Mouse (Mus musculus) Patski (cell line): Measurements from ENCODE around the gene Hist1h2ap. TPM values are rescaled to one million over a fixed set of nuclear protein-coding genes. Genes with fewer than 3 reads are reported as not detected.
A peak's percentile ranks its signal among the peaks of the same experiment; 100 is the strongest.
"Not testable (repeated sequence)": the region's sequence is repeated elsewhere in the genome, so short reads cannot be mapped to it uniquely, and the experiment has no call there.

Source experiments
- ATAC-seq: fragments of 100-300 bp; one replicate; pipeline ENCODE4 v1.8.0; 2021
- CTCF ChIA-PET: fragments of 350-600 bp; sonication (Branson Sonifier 250); formaldehyde crosslinking; loops from one replicate; lab custom pipeline; 2022; ENCODE audit warnings: inconsistent platforms; lab: Charles Lee
- POLR2A ChIA-PET: fragments of 350-600 bp; sonication (Branson Sonifier 250); formaldehyde crosslinking; loops from one replicate; lab custom pipeline; 2022; ENCODE audit warnings: antibody characterized with exemption, inconsistent platforms; lab: Charles Lee
- DNase-seq: peaks from one replicate; pipeline ENCODE4 v3.0.0-alpha.2; 2011; ENCODE audit warnings: low read depth, low spot score
- H3K27me3 ChIP-seq: fragments of 371-371 bp; one replicate; pipeline ENCODE4 v1.5.1; 2021
- CTCF ChIP-seq: fragments of 100-300 bp; IDR thresholded peaks from one replicate; pipeline ENCODE4 v1.5.1; 2021
- in situ Hi-C: fragments of 300-500 bp; cut with MboI; formaldehyde crosslinking; loops from 3 replicates; pipeline ENCODE4 v1.11.1; 2018; ENCODE audit warnings: low pct_unique_long_range_greater_than_20kb, mixed read lengths
- polyA plus RNA-seq: library from polyadenylated mRNA; unstranded; gene quantifications from one replicate; pipeline ENCODE4 v1.2.3, GENCODE M21; 2021

Hist1h2ap gene
- 0.60 TPM for polyA plus RNA-seq

DNA sequence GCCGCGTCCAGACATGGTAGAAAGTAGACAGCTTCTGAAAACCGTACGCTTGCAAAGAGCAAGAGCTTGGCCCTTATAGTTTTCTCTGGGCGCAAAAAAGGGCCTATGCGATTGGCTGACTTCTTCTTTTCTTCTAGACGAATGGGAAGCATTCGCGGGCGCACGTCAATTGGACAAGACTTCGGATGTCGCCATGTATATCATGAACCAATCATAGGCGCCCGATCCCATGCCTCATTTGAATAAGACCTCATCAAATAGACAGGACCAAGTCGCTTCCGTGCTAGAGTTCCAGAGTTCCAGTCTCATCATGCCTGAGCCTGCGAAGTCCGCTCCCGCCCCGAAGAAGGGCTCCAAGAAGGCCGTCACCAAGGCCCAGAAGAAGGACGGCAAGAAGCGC is at the start of gene Hist1h2ap, which contains the start of gene Hist1h2br:
Hist1h2ap (minus strand) TSS at position 47 of the 400 bp plus-strand sequence.
Hist1h2br (plus strand) TSS at position 283 of the 400 bp plus-strand sequence.
- in situ Hi-C loops, CTCF ChIA-PET, H3K27me3 ChIP-seq, POLR2A ChIA-PET, DNase-seq: not testable (repeated sequence)
- ATAC-seq: peak; percentile 94

DNA sequence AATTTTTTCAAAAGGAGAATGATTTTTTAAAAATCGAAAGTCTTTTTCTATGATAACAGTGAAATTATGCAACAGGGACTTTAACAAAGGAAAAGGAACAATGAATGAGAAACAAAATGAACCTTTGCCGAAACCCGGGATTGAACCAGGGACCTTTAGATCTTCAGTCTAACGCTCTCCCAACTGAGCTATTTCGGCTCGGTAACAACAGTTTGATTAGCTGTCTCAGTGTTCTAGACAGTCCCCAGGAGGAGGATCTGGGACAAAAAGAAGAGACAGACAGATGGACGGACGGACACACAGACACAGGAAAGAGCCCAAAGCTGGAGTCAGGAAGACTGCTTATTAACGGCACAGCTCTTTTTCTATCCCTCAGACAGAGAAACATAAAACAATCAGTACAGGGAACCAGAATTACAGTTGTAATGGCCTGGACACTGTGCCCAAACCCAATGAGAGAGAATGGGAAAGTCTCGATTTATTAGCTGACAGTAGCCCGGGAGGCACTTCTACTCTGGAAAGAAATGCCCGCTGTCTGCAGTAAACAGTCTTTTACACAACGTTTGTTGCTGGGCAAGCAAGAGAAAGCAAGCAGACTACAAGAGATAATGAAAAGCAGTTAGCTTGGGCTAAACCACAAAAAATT is 49.6 kb upstream of the Hist1h2ap start:
- TF ChIP-seq CTCF: no peak
- ChIA-PET POLR2A (no interaction called here), CTCF (interaction anchor here (0.5 to 1.7 kb wide), 3 partner anchors 12 to 148 kb away, joined by 3 to 4 read pairs (median 3); no protein-coding TSS in a partner anchor)
- DNase-seq: no peak
- no peaks in the 10 kb centered on the region for H3K27me3 ChIP-seq
- no peak for ATAC-seq
- in situ Hi-C loops: no loop called here

DNA sequence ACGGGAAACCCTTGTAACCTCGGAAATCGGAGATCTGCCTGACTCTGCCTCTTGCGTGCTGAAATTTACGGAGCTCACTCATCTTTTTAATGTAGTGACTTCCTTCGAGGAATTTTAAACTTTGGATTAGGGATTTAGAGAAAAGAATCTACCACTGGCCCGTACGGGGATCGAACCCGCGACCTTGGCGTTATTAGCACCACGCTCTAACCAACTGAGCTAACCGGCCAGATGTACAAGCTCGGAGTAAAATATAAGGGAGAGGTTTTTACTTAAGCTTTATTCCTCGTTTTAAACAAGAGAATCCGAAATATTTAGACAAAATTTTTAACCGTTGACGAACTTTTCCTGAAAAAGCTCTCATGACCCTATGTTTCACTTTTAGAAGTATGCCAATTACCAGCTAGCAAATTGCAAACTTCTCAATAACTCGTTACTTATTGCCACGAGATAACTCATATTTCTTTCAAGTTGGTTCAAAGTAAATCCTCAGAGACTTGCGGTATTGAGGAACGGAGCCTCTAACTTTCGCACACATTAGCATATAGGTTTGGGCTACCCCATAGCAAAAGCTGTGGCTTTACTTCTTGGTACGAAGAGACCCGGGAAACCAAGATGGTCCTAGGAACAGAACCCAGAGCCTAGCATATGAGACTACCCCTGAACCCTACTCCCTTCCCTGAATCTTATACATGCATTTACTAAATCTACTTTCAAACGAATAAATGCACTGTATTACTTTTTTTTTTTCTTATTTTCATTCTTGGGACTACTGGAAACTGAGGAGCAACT is 48.8 kb upstream of the Hist1h2ap start:
- POLR2A ChIA-PET: no interaction called here

DNA sequence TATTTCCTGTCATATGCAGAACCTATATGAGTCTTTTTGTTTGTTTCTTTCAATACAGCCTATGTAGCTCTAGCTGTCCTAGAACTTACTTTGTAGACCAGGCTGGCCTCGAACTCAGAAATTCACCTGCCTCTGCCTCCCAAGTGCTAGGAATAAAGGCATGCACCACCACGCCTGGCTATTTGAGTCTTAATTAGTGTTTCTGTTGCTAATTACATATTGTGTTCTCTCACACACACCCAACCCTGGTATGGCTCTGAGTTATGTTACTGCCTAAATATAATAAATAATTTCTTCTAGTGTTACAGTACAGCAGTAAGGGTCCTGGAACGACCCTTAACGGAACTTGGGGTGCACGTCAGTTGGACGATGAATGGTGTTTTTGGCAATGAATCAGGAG is 47.4 kb upstream of the Hist1h2ap start:
- no peak for TF ChIP-seq CTCF
- H3K27me3 ChIP-seq: no peaks in the 10 kb centered on the region
- ChIA-PET CTCF (no interaction called here), POLR2A (no interaction called here)
- in situ Hi-C loops: no loop called here
- DNase-seq: no peak
- no peak for ATAC-seq

More for the DNA sequence above, 48.8 kb upstream of the Hist1h2ap start:
- no peak for ATAC-seq
- in situ Hi-C loops: no loop called here
- no peaks in the 10 kb centered on the region for H3K27me3 ChIP-seq
- no peak for TF ChIP-seq CTCF
- CTCF ChIA-PET: interaction anchor here (1.0 to 1.7 kb wide), 3 partner anchors 11 to 92 kb away, joined by 3 to 4 read pairs (median 3); no protein-coding TSS in a partner anchor
- no peak for DNase-seq

DNA sequence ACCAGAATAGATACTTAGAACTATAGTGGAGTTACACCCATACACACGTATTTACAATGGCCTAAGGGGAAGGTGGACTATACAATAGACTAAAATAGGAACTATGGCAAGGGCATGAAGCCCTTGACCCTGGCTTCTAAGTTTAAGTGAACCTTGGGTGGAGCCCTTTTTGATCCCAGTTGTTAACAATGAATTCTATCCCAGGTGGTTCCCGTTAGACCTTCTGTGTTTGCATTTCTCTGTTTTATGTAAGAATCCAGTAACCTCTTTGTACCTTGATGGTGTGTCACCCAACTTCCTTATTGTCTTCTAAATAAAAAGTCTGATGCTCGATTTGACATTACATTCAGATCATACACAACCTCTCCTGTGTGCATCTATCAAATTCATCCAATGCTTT is 32.2 kb upstream of the Hist1h2ap start:
- in situ Hi-C loops: loop anchor here (25.0 kb wide), 1 partner anchor 1547 kb away; the partner anchor contains the start of gene Abt1
- CTCF ChIA-PET, DNase-seq, POLR2A ChIA-PET, ATAC-seq: not testable (repeated sequence)
- peaks cover 21% of the 10 kb centered on the region for H3K27me3 ChIP-seq

DNA sequence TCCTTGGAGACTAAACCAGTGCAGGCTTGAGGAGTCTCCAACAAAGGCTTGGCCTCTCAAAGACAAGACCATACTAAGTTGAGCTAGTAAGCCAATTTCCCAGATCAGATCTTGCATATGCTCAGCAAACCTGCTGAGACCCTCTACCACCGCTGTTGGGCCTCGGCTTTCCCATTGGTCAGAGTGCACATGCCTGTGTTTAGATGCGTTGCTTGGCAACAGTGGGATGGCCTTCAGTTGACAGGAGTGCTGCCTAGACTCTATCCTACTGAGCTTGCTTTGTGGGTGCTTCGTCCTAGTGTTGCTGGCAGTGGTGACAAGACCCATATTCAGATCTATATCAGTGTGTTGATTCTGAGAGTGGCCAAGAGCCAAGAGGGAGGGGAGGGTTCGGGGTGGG is 28.3 kb upstream of the Hist1h2ap start:
- POLR2A ChIA-PET: no interaction called here
- no peak for ATAC-seq
- no peak for DNase-seq
- TF ChIP-seq CTCF: no peak
- CTCF ChIA-PET: interaction anchor here (0.6 to 1.4 kb wide), 2 partner anchors 8 to 166 kb away, joined by 3 read pairs; no protein-coding TSS in a partner anchor
- in situ Hi-C loops: loop anchor here (25.0 kb wide), 1 partner anchor 1551 kb away; the partner anchor contains the start of gene Abt1
- H3K27me3 ChIP-seq: peaks cover 15% of the 10 kb centered on the region

DNA sequence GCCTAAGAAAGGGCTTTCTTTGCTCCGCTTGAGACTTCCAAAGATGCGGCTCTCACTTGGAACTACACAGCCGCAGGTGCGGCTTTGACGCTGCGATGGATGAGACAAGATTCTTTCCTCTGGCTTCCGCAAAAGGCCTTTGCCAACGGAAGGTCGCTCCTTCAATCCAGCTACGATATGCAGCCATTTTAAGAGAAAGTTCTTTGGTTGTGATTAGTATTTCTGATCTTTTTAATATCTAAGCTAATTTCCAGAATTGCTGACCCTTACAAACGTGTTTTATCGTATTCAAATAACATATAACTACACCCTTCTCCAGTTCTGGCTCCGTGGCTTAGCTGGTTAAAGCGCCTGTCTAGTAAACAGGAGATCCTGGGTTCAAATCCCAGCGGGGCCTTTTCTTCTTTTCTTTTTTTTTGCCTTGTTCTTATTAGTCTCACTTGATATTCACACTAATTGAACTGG is 22.4 kb upstream of the Hist1h2ap start:
- ATAC-seq: no peak
- DNase-seq: no peak
- in situ Hi-C loops: loop anchor here (25.0 kb wide), 1 partner anchor 1557 kb away; the partner anchor contains the start of gene Abt1
- no peak for TF ChIP-seq CTCF
- no peaks in the 10 kb centered on the region for H3K27me3 ChIP-seq
- ChIA-PET POLR2A (interaction anchor here (0.5 kb wide), 1 partner anchor 1423 kb away, joined by 8 read pairs; no protein-coding TSS in a partner anchor), CTCF (no interaction called here)

DNA sequence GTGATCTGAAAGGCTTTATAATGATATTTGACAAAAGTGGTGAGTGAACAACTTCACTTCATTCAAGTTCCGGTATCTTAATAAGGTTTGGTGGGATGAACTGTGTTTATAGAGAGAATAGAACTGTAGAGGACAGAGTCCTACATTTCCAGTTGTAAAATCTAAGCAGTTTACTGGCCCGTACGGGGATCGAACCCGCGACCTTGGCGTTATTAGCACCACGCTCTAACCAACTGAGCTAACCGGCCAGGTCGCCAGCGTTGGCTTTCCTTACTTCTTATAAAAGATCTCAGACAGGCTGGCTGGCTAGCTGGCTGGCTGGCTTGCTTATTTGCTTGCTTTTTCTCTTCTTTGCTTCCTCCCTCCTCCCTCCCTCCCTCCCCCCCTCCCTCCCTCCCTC is 21.8 kb upstream of the Hist1h2ap start:
- ATAC-seq: peak; percentile 68
- POLR2A ChIA-PET: no interaction called here
- CTCF ChIA-PET: no interaction called here

DNA sequence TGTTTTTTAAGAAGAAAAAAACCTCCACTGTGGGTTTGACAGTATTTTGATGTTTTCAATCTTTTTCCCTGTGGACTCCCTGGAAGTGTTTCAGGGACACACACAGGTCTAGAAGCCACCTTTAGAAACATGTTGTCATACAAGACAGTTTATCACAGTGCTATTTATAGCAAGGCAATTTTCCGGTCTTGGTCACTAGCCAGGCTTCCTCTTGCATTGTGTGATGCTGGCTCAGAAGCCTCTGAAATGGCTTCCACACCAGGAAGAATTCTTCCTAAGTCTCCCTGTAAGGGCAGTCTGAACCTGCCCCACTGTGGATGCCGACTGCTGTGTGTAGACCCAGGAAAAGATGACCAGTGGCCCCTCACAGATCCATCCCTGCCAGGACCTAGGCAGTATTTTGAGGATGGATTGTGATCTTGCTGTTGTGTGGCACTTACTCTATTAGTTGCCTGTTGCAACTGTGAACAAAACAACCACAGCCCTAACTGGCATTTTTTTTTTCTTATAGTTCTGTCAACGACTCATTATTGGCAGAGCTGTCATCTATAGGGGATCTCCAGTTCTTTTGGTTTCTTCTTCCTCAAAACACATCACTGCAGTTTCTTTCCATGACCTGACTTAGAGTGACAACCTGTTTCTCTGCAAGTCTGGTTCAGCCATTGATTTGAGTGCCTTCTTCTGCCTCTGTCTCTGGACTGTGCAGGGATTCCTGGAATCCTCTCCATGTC is 19.1 kb upstream of the Hist1h2ap start:
- ATAC-seq (no peak), DNase-seq (no peak)
- CTCF ChIA-PET: no interaction called here
- TF ChIP-seq CTCF: no peak
- POLR2A ChIA-PET: interaction anchor here (0.7 kb wide), 1 partner anchor 1731 kb away, joined by 3 read pairs; no protein-coding TSS in a partner anchor
- H3K27me3 ChIP-seq: no peaks in the 10 kb centered on the region
- in situ Hi-C loops: loop anchor here (25.0 kb wide), 1 partner anchor 1560 kb away; the partner anchor contains the start of gene Abt1

More for the DNA sequence above, 21.8 kb upstream of the Hist1h2ap start:
- no peak for TF ChIP-seq CTCF
- no peaks in the 10 kb centered on the region for H3K27me3 ChIP-seq
- in situ Hi-C loops: loop anchor here (25.0 kb wide), 1 partner anchor 1557 kb away; the partner anchor contains the start of gene Abt1
- no peak for DNase-seq

DNA sequence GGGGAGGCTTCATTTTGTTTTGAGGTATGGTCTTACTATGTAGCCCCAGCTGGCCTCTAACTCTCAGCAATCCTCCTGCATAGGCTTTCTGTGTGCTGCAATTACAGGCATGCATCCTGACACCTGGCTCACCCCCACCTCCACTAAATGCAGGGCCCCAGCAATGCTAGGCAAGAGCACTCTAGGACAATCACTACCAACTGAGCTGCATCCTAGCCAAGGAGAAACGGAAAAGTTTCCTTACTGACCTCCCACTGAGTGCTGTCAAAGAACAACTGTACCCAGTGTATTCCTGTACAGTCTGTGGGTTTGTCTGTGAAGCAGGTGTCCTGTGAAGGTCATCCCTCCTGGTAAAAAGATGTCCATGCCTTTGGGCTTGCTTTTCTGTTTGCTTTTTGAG is 17.4 kb upstream of the Hist1h2ap start:
- POLR2A ChIA-PET, DNase-seq, H3K27me3 ChIP-seq, CTCF ChIA-PET, ATAC-seq: not testable (repeated sequence)
- in situ Hi-C loops: loop anchor here (25.0 kb wide), 1 partner anchor 1562 kb away; the partner anchor contains the start of gene Abt1
